Mouse (Mus musculus) urinary bladder, postnatal 36 days (tissue): ENCODE results near the gene Cdkn1a.
"Not testable (repeated sequence)": the region's sequence is repeated elsewhere in the genome, so short reads cannot be mapped to it uniquely, and the experiment has no call there.

Source experiments
- DNase-seq, 2 experiments: peaks; one replicate each; pipeline ENCODE4 v3.0.0; 2022; ENCODE audit warnings: low spot score in 2 of 2, mixed read lengths in 1 of 2

Cdkn1a gene

DNA sequence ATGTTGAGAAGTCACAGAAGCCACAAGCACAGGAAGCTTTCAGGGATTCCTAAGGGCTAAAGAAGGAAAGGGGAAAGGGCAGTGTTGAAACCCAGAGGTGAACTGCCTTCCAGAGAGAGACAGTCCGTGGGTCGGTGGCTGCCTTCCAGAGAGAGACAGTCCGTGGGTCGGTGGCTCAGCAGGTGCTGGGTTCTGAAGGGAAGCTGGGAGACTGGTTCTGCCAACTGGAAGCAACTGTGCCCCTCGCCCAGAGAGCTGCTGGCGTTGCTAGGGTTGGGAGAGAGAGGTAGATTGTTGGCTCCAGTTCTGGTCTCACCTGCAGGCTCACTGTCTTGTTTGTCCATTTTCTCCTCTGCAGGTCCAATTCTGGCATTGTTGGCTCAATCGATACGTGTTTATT lies 32.3 kb upstream of the Cdkn1a start:
- DNase-seq, result no peak

DNA sequence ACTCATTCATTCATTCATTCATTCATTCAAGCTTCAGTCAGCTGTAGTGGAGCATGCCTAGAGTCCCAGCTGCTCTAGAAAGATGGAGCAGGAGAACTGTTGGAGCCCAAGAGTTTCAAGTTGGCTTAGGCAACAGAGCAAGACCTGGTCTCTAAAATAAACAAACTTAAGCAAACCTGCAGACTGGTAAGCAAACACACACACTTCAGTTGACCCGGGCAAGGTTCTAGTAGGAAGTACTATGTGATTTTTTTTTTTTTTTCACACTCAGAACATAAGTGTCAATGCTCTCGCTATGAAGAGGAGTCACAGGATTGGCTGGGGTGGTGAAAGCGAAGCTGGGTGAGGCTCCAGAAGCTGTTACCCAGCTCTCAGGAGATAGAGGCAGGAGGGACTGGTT lies 31.2 kb upstream of the Cdkn1a start:
- DNase-seq, result no peak

DNA sequence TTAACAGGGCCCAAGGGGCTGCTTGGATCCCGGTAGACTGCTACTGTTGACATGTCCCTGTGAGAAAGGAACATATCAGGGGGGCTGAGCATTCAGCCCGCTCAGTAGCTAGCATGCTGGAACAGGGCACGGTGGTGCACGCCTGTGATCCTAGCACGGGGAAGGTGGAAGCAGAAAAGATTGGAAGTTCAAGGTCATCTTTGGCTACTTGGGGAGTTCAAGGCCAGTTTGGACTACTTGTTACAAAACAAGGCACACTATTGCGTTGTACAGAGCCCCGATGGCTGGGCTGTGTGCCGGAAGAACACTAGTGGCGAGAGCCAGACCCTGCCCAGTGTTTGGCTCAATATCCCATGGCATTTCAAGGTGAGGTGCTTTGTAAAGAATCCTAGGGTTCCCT lies 29.8 kb upstream of the Cdkn1a start:
- DNase-seq, result no peak

DNA sequence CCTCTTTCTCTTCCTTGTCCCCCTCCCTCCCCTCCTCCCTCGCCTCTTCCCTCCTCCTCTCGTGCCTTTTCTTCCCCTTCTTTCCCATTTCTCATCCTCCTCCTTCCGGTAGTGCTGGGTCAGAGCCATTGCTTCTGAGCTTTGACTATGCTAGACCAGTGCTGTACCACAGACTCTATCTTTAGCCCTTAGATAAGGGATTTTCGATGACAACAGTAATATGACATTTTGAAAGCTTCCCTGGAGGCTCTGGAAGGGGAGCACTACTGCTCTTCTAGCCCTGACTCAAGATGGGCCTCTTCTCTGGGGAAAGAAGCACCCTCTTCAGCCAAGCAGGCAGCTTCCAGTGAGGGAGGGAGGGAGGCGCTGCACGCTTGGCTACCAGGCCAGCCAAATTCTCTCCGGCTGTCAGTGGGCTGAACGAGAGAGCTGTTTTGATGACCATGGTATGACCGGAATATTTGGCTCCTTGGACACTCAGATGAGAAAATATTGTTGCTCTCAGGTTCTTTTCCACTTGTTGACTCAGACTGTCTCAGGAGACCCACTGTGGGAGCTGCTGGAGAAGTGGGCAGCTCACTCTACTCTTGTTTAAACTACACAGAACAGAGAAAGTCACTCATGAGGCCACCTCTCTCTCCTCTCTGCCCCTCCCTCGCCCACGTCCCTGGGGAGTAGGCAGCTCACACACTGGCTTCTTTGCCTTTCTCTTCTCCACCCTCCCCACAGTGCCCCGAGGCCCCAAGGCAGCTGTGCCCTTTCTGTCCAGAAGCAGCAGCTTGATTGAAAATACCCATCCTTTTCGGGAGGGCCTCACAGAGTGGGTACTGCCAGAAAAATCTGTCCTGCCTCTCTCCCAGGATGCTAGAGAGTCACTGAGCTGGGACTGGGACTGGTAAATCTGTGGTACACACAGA lies 28.4 kb upstream of the Cdkn1a start:
- DNase-seq, result no peak

- no peak for DNase-seq
Measured at GRCm38 (mm10) chr17:29063121-29063987, 27.4 kb upstream of the Cdkn1a start.

DNA sequence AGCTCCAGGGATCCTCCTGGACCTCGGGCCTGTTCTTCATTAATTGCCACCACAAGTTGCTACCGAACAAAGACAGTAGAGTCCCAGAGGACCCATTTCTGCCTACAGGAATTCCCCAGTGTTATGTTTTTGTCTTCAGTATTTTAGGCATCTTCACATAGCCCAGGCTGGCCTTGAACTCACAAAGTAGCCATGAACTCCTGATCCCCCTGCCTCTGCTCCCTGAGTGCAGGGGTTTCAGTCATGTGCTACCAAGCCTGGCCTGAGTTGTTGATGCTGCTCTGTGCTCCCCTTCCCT lies 26.8 kb upstream of the Cdkn1a start:
- DNase-seq, result no peak

GRCm38 (mm10) chr17:29065245-29065940 lies 25.4 kb upstream of the Cdkn1a start:
- DNase-seq, result no peak

- no peak for DNase-seq
Measured at GRCm38 (mm10) chr17:29065971-29066370, 24.8 kb upstream of the Cdkn1a start.

- DNase-seq, result not testable (repeated sequence)
Measured at GRCm38 (mm10) chr17:29067416-29067815, 23.4 kb upstream of the Cdkn1a start.

DNA sequence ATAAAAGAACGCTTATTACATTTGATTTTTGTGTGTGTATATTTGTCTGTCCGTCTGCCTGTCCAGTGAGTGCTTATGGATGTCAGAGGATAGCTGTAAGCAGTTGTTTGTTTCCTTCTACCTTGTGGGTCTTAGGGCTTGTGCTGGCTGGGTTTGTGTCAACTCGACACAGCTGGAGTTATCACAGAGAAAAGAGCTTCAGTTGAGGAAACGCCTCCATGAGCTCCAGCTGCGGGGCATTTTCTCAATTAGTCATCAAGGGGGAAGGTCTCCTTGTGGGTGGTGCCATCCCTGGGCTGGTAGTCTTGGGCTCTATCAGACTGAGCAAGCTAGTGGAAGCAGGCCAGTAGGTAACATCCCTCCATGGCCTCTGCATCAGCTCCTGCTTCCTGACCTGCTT lies 22.9 kb upstream of the Cdkn1a start:
- no peak for DNase-seq

DNA sequence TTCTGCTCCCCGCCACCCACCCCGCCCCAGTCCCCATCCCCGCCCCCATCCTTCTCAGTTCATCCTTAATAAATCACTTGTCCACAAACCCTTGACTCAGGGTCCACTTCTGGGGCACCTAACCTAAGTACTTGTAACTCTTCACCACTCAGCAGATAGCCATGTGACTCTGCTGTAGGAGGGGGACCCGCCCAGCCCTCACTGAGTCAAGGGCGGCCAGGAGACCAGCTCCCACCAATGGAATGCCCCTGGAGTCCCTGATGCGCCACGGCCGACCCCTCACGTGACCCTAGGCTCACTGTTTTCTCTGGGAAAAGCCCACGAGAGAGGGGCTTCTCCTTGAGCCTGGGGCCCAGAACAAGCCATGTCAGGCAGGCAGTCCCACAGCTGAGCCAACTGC lies 21.7 kb upstream of the Cdkn1a start:
- DNase-seq, result no peak

GRCm38 (mm10) chr17:29071820-29072219 lies 19.0 kb upstream of the Cdkn1a start:
- DNase-seq, result no peak

GRCm38 (mm10) chr17:29072701-29073307 lies 18.0 kb upstream of the Cdkn1a start:
- DNase-seq, result no peak

- DNase-seq, result no peak
Measured at GRCm38 (mm10) chr17:29073313-29073712, 17.5 kb upstream of the Cdkn1a start.

DNA sequence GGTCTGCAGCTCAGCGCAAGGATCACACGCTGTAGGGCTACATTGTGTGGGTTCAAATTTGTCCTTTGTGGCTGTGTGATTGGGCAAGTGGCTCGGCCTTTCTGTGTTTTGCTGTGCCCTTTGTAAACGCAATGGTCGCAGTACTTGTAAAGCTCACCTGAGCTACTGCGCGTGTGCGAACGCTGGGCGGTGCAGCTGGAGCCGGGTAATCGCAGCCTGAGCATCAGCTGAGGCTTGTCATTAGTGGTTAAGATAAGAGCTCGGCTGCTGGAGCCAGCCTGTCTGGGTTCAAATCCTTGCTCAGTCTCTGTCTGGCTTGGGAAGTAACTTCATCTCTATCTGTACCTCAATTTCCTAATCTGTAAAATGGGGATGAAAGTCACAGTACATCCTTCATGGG lies 16.7 kb upstream of the Cdkn1a start:
- no peak for DNase-seq

DNA sequence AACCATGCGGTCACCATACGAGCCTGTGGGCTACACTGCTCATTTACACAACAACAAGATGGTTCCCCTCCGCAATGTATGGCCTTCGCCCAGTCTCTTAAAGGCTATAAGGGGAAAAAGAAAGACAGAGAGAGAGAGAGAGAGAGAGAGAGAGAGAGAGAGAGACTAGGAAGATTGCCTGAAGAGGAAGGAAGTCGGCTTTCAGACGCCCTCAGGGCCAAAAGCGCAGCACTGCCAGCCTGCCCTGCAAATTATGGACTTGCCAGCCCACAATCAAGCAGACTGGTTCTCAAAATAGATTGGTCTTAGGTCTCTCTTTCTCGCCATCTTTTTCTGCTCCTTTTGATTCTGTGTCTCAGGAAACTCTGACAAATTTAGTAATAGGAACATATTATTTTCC lies 14.5 kb upstream of the Cdkn1a start:
- no peak for DNase-seq

DNA sequence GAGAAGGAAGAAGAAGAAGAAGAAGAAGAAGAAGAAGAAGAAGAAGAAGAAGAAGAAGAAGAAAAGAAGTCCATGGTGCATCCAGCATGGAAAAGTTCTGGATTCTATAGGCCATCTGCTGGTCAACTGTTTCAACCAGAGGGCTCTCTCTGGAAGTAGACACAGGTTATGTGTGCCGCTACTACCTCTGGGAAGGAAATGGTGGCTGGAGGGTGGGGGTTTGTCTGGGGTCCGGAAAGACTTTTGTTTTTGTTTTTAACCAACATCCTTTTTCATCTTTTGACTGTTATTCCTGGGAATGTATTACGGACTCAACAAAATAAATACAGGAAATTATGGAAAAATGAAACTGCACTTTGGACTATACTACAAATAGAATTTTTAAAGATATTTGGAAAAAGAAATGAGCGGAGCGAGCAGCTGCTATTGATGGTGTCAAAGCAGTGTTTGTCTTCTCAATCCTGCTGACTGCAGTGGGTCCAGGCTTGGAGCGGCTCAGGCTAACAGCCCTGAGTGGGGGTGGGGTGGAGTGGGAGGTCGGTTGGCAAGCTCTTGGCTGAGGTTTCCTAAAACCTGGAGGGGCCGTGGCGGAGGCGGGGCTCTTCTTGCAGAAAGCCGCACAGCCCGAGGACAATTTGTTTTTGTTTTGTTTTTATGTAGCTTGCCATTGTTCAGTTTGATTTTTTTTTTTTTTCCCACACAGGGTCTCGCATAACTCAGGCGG lies 12.8 kb upstream of the Cdkn1a start:
- no peak for DNase-seq

DNA sequence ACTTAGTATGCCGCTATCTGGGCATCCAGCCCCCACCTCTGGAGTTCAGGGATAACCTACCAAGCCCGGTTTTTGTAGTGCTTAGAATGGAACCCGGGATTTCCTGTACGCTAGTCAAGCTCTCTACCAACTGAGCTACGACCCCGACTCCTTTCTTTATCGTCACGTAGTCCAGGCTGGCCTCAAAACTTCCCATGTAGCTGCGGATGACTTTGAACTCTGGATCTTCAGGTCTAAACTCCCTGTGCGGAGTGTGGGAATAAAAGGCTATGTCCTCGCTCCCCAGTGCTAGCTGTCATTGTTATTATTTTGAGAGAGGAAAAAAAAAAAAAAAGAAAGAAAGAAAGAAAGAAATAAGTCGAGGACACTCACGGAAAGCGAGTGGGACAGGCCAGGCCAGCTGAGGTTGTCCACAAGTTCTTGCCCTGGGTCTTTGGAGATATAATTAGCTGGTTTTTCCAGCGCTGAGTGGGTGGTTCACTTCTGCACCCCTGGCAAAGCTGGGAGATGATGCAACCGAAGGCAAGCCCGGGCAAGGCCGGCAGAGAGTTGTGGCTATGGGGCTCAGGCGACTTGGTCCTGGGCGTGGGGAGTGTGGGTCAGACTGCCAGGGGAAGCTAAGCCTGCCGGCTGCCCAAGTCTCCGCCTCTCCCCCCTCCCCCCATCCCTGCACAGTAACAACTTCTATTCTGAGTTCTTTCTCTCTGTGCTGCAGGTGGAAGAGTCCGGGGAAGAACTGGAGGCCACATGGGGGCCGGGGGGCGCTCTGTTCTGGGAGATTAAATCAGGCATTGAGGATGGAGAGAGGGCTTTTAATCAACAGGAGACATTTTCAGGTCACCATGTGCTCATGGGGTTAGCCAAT lies 12.0 kb upstream of the Cdkn1a start:
- peak; percentile 84 to 92 for DNase-seq

- no peak for DNase-seq
Measured at GRCm38 (mm10) chr17:29080758-29081617, 9.8 kb upstream of the Cdkn1a start.
